Mouse (Mus musculus): ENCODE measurements around the gene Vasn. TPM values are rescaled to one million over a fixed set of nuclear protein-coding genes. Genes with fewer than 3 reads are reported as not detected.

Gene Vasn
- total RNA-seq (2015) (0.07 and 0.49 TPM in 2 replicates), total RNA-seq (2017) (0.17 and 0.34 TPM in 2 replicates)

- ATAC-seq (replicated peaks; ENCODE audit: poor library complexity), result peak; percentile 85
Observed at GRCm38 (mm10) chr16:4639831-4640237, at the start of gene Vasn, which contains the start of gene Dnaja3. Gene Vasn, plus strand, starts transcription at chr16:4639941. Gene Dnaja3, plus strand, starts transcription at chr16:4639989.

DNA sequence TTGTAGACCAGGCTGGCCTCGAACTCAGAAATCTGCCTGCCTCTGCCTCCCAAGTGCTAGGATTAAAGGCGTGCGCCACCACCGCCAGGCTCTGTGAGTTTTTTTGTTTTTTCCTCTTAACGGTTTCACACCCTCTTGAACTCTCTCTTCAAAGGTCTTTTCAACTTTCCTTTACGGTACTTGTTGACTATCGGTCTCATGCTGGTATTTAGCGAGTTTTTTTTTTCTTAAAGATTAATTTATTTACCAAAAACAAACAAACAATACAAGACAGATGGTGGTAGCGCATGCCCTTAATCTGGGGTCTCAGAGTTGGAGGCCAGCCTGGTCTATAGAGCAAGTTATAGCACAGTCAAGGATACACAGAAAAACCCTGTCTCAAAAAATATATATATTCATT lies 49.5 kb upstream of the Vasn start:
- no peak for ATAC-seq (replicated peaks; ENCODE audit: poor library complexity)

DNA sequence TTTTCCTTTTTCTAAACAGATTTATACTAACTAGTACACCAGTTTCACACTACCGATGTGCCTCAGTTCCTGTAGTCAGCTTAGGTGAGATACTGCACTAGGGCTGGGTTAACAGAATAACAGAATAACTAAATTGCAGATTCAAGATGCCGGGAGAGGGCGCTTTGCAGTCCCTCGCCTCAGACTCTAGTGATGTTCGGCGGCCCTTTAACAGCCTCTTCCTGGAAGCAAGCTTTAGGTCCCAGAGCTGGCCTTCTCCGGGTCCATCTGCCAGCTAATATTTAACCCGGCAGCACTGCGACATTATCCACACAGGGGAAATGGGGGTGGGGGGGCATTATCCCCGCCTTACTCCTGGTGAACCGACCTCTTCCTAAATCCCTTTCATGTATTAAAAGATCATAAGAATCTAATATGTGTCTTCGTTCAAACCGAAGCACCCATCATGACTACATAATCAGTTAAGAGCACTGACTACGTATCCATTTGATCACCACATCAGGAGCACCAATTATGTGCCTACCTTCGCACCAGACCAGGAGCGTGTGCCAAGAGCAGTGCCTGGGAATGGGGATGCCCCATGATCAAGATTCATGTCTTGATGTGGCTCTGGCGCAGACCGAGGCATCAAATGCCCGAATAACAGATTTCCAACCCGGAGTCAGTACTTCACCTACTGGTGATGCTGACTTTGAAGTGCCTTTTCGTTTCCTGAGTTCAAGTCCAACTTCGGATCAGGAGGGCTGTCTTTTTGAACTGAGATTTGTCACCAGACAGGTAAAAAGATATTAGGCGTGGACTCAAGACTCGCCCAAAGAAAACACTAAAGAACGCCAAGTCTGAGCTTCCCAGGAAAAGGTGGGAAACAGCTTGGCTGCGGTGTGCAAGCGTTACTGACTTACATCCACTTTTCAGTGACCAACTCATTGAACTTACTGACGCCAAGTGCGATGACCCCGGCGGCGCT lies 46.5 kb upstream of the Vasn start:
- ATAC-seq (replicated peaks; ENCODE audit: poor library complexity), result peak; percentile 56

GRCm38 (mm10) chr16:4593971-4594813 lies 45.5 kb upstream of the Vasn start, which contains the start of gene Glis2:
Gene Glis2, plus strand, starts transcription at chr16:4594713.
- peak; percentile 40 for ATAC-seq (replicated peaks; ENCODE audit: poor library complexity)

- no peak; the same call in 1 of the 2 replicates for ATAC-seq (replicated peaks; ENCODE audit: poor library complexity)
Observed at GRCm38 (mm10) chr16:4594814-4595526, 44.8 kb upstream of the Vasn start.

GRCm38 (mm10) chr16:4595527-4595963 lies 44.2 kb upstream of the Vasn start:
- ATAC-seq (replicated peaks; ENCODE audit: poor library complexity), result 0 out of 2 replicates have a peak, but pooled peaks have one; percentile 13

DNA sequence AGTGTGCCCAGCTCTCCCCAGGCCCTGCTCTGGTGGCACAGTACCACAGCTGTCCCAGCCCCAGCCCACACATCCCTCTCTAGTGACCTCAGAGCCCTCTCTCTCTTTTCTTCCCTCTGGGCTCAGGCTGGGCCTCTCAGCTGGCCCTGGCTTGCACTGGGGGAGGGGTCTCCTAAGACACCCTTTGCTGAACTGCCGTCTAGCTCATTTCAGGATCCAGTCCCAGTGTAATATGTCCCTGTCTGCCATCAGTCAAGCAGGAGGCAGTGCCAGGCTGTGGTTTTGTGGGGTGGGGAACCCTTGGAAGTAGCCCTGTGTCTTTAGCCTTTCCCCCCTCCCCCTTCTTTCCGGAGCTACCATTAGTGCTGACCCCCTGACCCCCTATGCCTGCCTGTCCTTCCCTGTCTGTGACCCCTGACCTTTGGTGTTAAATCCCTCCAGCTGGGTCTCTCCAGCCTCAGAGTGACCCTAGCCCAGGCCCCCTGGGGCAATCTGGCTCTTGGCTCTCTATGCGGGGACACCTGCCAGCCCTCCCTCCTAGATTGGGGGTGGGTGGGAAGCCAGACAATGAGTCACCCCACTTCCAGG lies 43.5 kb upstream of the Vasn start:
- ATAC-seq (replicated peaks; ENCODE audit: poor library complexity), result no peak

- ATAC-seq (replicated peaks; ENCODE audit: poor library complexity), result no peak
Observed at GRCm38 (mm10) chr16:4596836-4597235, 42.9 kb upstream of the Vasn start.

DNA sequence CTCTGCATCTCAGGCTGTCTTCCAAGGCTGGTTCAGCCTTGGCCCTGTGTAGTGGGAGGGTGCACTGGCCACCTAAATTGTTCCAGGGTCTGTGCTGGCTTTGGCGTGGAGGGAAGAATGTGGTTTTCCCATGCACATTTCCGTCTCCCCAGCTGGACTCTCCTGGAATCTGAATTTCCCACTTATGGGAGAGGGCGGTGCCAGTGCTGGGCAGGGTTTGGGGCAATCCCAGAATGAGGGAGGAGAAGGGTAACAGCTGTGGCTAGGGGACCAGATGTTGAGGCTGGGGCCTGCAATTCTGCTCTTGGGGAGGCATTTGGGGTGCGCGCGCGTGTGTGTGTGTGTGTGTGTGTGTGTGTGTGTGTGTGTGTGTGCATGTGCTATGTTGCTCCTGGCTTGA lies 42.4 kb upstream of the Vasn start:
- ATAC-seq (replicated peaks; ENCODE audit: poor library complexity), result no peak

- no peak for ATAC-seq (replicated peaks; ENCODE audit: poor library complexity)
Observed at GRCm38 (mm10) chr16:4598041-4598440, 41.7 kb upstream of the Vasn start.

- ATAC-seq (replicated peaks; ENCODE audit: poor library complexity), result no peak
Observed at GRCm38 (mm10) chr16:4598891-4599543, 40.7 kb upstream of the Vasn start.

DNA sequence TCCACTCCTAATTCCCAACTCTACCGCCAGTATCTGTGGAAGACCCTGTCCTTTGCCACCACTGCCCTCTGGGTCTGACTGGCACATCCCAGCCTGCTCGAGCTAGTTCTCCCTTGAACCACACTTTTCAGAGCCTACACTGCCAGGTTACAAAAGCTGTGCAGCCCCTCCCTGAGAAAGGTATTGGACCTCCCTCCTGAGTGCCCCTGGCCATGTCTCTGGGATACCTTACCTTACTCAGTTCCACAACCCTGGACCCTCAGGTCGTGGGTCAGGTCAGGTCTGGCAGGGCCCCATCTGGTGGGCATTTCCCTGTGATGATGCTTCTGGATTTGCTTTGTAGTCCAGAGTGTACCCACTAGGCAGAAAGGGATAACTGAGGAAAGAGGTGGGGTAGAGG lies 40.1 kb upstream of the Vasn start:
- ATAC-seq (replicated peaks; ENCODE audit: poor library complexity), result no peak

- no peak for ATAC-seq (replicated peaks; ENCODE audit: poor library complexity)
Observed at GRCm38 (mm10) chr16:4600701-4601310, 38.9 kb upstream of the Vasn start.

DNA sequence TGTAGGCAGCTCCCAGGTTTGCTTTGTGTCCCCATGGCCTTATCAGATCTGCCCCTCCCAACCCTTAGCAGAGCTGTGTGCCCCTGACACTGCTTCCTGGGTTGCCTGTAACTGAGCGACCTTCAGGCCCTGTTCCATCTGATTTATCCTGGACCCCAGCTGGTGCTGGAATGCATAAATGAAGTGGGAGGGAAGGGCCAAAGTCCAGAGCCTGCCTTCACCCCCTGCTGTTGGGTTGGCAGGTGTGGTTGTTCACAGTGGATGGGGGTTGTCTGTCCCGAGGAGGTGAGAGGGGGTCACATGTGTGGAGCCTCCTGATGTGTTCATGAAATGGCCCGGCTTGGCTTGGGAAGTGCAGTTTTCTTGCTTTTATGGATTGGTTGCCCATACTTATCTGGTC lies 37.6 kb upstream of the Vasn start:
- no peak for ATAC-seq (replicated peaks; ENCODE audit: poor library complexity)

DNA sequence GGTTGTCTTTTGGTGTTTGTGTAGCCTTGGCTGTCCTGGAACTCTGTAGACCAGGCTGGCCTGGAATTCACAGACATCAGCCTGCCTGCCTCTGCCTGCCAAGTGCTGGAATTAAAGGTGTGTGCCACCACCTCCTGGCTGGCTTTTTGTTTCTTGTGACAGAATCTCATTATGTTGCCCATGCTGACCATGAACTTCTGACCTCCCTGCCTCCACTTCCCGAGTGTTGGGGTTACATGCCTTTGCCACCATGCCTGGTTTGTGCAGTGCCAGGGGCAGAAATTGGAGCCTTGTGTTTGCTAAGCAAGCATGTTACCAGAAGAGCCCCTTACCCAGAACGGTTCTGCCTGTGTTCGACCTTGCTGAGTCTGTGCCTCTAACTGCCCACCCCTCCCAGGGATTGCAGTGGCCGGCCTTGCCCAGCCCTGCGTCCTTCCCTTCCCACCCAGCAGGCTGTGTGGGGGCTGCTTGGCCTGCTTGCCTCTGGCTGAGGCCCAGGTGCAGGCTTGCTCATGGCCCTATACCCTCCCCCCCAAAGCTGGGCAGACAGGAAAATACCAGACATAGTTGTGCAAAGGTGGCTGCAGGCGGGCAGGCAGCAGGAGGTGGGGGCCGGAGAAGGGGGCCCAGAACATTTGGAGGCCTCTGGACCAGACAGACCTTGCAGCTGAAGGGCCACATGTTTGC lies 36.8 kb upstream of the Vasn start:
- ATAC-seq (replicated peaks; ENCODE audit: poor library complexity), result no peak

- ATAC-seq (replicated peaks; ENCODE audit: poor library complexity), result no peak
Observed at GRCm38 (mm10) chr16:4603453-4603837, 36.3 kb upstream of the Vasn start.

DNA sequence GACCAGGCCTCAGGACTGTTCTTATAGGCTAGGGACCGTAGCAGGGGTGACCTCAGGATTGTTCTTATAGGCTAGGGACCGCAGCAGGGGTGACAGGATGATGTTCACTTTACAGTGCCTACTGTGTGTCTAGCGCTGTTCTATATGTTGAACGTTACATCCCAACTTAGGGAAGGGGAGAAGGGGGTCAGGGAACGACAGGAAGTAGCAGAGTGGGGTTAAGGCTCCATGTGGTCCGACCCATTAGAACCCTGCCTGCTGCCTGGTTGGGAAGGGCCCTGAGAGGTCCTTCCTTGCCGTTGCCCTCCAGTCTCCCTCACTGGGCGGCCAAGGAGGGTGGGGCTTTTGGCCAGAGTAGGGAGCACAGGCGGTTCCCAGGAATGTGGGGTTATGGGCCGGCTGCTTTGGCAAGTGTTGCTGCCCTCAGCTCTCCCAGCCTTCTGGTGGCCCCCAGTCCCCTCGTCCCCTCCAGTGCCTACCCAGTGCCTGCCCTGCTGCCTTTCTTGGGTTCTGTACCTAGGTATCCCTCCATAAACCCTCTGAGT lies 35.4 kb upstream of the Vasn start:
- ATAC-seq (replicated peaks; ENCODE audit: poor library complexity), result no peak

GRCm38 (mm10) chr16:4605514-4606131 lies 34.1 kb upstream of the Vasn start:
- no peak for ATAC-seq (replicated peaks; ENCODE audit: poor library complexity)
